Mouse (Mus musculus) layer of hippocampus, postnatal 14 days (tissue): ENCODE results near the gene Zfp683. TPM values are rescaled to one million over a fixed set of nuclear protein-coding genes. Genes with fewer than 3 reads are reported as not detected.
A peak's percentile ranks its signal among the peaks of the same experiment; 100 is the strongest.

Experiments used
- DNase-seq, 2 experiments: peaks; one replicate each; pipeline ENCODE4 v3.0.0; 2021 to 2022; ENCODE audit warnings: low spot score in 2 of 2, mixed read lengths in 1 of 2
- total RNA-seq, 2 experiments: library from RNA; stranded (reverse); gene quantifications; 2 replicates each; pipeline ENCODE4 v1.2.3; 2021

The Zfp683 gene
- total RNA-seq, 2 experiments from 2014 or later = not detected

DNA sequence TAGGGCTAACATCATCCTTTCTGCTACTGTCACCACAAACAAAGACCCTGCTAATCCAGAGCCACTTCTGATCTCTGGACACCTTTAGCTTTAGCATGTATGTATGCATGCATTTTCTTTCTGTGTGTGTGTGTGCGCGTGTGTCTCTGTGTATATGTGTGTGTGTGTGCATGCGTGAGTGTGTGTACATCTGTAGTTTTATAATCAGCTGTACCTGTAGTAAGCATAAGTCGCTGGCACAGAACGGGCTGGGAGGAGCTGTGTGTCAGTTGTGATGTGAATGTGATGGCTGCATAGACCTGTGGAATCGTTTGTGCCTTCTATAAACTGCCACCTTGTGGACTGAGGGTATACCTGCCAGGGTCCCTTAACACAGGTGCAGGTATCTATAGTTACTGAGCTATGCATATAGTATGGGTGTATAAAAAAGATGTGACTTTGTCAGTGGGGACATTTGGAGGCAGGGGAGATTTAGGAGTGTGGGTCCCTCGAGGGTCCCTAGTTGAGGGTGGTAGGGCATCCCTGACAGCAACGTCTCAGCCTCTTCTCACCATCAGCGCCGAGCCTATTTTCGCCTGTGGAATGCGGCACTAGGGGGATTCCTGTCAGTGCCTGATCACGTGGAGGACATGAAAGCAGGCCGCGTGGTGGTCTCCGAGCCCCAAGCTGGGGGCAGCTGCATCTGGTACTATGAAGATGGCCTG lies 37.0 kb downstream of the Zfp683 start:
- DNase-seq = no peak

DNA sequence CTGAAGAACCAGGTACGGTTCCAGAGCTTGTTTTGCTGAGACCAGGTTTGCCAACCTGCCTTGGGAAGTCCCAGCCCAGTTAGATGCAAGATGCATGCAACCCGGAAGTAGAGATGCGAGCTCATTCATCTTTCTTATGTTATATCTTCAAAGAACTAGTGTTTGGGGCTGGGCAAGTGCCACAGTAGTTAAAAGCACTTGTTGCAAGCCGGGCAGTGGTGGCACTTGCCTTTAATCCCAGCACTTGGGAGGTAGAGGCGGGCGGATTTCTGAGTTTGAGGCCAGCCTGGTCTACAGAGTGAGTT lies 37.5 kb downstream of the Zfp683 start:
- DNase-seq = no peak

DNA sequence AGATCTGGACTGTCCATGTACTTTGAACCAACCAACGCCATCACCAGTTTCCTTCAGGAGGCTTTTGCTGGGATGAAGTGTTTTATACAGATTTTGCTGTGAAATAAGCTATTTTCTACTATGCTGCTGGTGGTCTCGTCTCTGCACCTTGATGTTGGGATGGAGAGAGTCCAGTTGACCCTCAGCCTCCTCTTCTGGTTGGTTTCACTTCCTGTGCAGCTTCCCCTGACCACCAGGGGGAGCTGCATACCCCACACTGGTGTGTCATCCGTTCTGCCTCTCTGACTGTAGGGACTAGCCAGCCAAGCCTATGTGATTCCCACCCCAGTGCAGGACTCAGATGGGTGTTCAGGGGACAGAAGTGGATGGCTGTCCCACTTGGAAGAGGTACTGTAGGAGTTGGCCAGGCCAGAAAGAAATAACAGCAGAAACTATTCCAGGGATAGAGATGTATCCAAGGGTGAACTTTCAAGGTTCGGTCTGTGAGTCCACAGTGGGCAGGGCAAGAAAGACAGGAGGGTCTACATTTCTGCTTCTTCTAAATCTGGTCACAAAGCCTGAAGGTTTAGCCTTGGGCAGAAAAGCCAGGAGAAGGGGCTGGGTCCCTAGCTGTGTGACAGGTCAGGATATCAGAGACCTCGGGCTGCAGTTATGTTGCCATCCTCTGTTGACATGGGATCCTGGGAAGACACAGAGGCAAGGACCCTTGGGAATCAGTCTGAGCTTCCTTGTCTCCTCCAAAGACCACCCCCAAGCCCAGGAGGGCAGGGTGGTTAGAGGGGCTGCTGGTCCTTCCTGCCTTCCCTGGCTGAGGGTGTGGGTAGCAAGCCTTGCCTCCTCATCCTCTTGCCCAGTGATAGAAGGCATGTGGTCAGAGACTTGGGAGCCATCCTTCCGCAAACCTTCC lies 39.0 kb downstream of the Zfp683 start:
- peak in 1 of 2 experiments; percentile 28 for DNase-seq

DNA sequence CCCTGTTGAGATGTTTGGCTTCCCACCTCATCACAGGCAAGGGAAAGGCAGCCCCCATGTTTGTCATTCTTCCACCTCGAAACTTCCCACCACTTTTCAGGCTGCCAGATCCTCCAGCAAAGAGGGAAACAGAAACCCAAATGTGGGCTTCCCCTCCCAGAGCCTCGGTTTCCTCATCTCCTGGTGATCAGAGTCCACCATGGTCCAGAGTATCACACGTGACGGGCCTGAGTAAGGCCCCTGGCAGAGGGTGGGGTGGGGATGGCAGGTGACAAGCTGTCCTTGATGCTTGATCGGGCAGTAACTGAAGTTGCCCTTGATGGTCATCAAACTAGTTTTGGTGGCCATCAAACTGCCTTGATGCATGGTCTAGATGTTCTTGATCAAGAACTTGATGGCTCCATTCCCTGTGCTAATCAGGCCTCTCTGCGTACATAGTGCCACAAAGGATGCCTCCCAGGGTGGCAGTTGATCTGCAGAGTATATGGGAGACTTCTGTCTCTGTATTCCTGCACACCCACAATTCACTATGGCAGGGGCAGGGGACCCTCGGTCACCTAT lies 40.4 kb downstream of the Zfp683 start:
- no peak for DNase-seq

DNA sequence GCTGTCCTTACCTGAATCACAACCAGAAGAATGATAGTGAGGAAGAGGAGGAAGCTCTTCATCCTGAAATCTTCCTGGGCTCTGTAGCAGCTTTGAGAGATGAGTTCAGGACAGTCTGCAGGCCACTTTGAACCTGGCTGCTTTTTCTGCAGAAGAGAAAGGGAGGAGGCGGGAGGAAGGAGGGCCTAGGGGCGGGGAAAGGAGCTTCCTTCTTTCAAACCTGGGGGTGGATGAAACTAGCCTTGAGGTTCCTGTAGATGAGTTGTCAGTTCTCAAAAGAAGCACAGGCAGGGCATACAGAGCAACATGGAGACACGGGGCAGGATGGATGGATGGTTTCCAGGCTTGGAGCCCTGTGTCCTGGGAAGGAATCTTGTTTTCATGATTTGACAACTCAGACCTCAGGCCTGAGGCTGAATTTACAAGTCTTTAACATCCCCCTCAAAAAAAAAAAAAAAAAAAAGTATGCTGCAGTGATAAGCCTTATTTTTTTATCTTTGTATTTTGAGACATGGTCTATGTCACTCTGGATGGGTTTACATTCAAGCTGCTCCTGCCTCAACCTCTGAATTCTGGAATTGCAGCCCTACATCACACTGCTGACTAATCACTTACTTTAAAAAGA lies 41.4 kb downstream of the Zfp683 start, which contains the start of gene Cd52:
TSS of gene Cd52 (minus strand) at position 160 of the 625 bp plus-strand sequence.
- DNase-seq = no peak

DNA sequence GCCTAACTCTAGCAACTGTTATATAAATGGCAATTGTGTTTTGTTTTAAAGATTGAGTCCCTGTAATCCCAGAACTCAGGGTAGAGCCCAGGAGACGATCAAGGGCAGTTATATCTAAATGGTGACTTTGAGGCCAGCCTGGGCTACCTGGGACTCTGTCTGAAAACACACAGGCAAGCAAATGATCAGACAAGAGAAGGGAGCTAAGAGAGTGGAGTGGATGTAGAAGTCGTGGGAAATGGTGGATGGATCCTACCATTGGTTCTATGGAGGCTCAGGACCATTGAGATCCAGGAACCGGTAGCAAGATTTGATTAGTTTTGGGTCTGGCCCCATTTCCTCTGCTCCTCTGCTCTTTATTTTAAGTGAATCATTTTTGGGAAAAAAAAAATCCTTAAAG lies 42.5 kb downstream of the Zfp683 start:
- no peak for DNase-seq

DNA sequence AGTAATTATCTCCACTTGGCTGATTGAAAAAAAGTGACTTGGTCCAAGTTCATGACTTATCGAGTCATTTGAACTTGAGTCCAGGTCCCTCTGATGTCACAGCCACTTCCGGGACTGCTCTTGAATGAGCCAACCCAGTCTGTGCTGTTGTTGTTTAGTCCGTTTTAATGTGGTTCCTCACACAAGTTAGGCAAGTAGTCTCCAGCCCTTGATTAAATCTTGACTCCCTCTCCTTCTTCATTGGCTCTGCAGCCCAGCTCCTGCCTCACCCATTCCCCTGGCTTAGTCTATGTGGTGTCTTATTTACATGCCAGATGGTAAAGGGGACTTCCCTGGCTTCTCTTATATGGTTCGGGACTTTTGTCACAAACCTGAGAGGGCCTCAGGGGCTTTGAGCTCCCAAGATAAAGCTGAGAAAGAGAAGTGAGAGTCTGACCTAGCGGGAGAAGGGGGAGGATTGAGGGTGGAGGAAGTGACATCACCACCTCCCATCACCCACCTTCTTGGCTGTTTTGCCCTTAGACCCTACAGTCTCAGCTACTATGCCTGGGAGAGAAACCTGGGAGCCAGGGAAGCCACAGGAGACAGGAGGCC lies 43.5 kb downstream of the Zfp683 start:
- DNase-seq = no peak

DNA sequence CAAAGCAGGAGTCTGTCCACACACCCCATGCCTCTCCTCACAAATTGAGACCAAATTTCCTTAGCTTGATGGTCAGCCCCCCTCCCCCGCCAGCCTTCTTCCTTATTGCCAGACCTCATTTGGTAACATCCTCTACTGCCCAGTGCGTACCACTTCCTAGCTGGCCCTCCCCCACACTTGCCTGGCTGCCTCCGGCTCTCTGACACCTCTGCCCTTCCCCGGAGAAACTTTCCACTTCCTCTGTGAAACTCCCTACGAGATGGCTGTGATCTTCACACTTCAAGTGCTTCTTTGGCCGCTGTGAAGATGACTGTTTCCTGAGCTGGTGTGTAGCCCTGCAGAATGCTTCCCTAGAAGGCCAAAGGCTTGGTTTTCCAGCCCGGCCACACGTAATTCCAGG lies 45.0 kb downstream of the Zfp683 start:
- no peak for DNase-seq

DNA sequence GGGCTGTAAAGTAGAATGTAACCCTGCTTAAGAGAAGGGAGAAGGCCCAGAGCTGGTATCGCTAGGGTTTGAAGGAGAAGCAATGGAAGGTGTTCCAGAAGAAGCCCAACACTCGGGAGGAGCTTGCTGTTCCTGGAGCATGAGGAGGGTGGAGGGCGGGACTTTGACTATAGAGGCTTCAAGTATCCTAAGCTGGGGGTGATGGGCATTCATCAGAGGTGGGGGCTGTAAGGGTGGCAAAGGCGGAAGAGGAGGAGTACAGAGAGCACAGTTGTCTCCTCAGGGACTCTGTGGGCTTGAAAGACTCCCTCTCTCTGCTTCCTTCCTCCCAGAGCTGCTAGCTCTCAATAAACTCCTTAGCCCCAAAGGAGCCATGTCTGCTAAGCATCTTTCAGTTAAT lies 46.6 kb downstream of the Zfp683 start:
- DNase-seq = no peak

DNA sequence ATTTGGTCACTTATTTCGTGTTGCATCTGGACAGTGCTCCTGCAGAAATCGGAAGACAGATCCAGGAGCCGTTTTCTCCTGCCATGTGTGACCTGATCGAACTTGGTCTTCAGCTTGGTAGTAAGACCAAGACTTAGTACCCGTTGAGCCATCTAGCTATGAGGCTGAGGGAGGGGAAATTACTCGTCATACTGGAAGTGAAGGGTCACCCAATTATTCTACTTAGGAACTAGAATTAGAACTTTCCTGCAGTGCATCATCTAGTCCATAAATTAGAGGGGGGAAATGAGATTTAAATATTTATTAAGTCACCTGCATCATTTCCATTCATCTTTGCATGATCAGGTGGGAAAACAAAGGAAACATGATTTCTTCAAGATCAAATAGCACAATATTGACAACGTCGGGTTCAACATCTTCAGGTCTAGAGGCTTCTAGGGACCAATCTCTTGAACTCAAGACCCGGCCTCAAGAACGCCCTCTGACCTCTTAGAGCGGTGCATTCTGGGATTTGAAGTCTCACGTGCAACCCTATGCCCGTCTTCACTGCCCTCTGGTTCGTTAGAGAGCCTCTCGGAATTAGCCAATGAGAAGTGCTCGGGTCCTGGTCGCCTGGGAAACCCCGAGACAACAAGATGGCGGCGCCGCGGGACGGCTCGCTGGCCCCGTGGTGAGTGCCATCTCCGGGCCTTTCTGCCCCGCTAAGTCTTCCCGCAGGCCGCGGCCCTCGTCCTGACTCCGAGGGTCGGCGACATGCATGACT lies 48.5 kb downstream of the Zfp683 start, which contains the start of gene Ubxn11:
TSS of gene Ubxn11 (plus strand) at position 592 of the 763 bp plus-strand sequence.
- DNase-seq = peak; percentile 81 to 94

DNA sequence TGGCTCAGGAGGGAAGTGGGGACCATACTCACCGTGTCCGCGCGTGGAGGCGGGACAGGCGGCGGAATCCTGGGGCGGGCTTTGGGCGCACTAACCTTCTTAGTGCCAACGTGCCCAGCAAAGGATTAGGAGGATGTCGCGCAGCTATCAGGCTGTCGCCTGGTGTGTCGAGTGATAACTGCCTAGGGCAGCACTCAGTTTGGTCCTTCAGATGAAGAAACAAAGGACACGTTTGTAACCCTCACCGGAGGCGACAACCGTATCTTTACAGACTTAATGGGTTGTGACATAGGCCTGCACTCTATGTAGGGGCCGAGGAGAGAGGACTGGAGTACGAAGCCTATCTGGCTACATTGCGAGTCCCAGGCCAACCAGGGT lies 49.1 kb downstream of the Zfp683 start:
- no peak for DNase-seq

DNA sequence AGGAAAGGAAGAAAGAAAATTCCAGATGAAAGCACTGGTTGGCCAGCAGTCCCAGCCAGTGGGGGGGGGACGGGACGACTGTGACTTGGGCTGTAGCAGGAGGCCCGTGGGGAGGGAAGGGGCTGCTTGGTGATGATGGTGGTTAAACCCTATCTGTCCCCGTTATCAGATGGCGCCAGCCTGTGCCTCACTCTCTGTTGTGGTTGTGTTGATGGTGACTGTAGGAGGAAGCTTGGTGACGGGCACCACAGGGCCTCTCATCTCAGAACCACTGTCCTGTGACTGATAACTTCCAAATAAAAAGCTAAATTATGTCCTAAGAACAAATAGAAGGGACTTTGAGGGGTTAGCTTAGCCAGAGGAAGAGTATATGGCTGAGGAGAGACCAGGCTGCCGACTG lies 52.5 kb downstream of the Zfp683 start:
- no peak for DNase-seq

DNA sequence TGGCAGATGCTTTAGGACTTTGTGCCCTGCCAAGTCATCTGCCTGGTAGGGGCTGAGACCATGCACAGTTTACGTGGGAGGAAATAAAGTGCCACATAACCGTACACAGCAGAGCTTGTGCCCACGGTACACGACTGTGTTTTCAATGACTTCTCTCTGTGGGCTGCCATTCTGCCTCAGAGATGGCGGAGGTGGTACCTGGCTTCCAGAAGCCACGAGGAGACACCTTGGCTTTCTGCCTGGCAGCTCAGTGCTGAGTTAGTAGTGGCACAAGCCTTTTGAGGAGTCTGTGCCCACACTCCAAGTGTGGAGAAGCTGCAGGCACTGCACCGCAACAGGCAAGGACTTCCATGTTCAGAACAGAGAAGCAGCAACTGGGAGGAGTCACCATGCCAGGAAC lies 54.1 kb downstream of the Zfp683 start:
- no peak for DNase-seq

DNA sequence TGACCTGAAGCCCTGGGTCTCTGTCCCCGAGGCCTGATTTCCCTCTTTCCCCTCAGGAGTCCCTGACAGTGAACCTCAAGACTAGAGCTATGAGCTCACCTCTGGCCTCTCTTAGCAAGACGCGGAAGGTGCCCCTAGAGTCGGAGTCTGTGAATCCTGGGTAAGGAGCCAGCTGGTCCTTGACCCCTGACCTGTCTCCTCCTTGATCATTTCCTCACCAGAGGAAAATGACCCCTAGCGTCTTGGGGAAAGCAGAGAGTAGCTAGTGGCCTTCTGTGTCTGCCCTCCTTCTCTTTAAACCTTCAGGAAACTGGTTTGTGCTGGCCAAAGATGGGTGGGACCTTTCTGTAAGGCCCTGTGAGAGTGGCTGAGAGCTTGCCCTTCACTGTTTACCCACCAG lies 54.6 kb downstream of the Zfp683 start:
- DNase-seq = no peak

Other genes with a start within 250 kb of the Zfp683 start
- gene Rps6ka1, start 166.0 kb upstream of the Zfp683 start, total RNA-seq = 10 to 100 TPM; 13.6 to 14.4 TPM
- gene Hmgn2, start 85.2 kb upstream of the Zfp683 start, total RNA-seq = 100 to 1,000 TPM; 153 to 159 TPM
- gene Dhdds, start 52.9 kb upstream of the Zfp683 start, total RNA-seq = 10 to 100 TPM; 57.9 to 65.2 TPM
- not detected for gene Lin28a, start 35.0 kb upstream of the Zfp683 start, total RNA-seq
- gene Crybg2, start 7.0 kb downstream of the Zfp683 start, total RNA-seq = 1 to 10 TPM; 1.2 to 2.2 TPM
- 1 to 10 TPM in 1 of 2 experiments, under 1 TPM in 1; 0.86 to 1.5 TPM for gene Cd52, start 41.2 kb downstream of the Zfp683 start, total RNA-seq
- gene Ubxn11, start 48.7 kb downstream of the Zfp683 start, total RNA-seq = 10 to 100 TPM; 22.0 to 24.2 TPM
- 100 to 1,000 TPM; 271 to 295 TPM for gene Sh3bgrl3, start 75.0 kb downstream of the Zfp683 start, total RNA-seq
- gene Cep85, start 133.3 kb downstream of the Zfp683 start, total RNA-seq = 10 to 100 TPM; 14.4 to 15.2 TPM
- gene Gm7534, start 149.2 kb downstream of the Zfp683 start, total RNA-seq = not detected
- not detected for gene Catsper4, start 173.5 kb downstream of the Zfp683 start, total RNA-seq
- gene Cnksr1, start 184.6 kb downstream of the Zfp683 start, total RNA-seq = under 1 TPM; 0.19 to 0.58 TPM
- not detected for gene E130218I03Rik, start 189.8 kb downstream of the Zfp683 start, total RNA-seq
- 10 to 100 TPM; 10.6 to 11.8 TPM for gene Zfp593, start 191.8 kb downstream of the Zfp683 start, total RNA-seq
- gene Gm30191, start 193.1 kb downstream of the Zfp683 start, total RNA-seq = not detected
- 1 to 10 TPM; 3.6 to 4.1 TPM for gene Grrp1, start 200.3 kb downstream of the Zfp683 start, total RNA-seq
- 10 to 100 TPM; 21.5 to 21.9 TPM for gene Pdik1l, start 234.1 kb downstream of the Zfp683 start, total RNA-seq